Mouse (Mus musculus): Measurements from ENCODE around the gene Ankle2.

GRCm38 (mm10) chr5:110269141-110270101, 38.6 kb downstream of the Ankle2 start, which contains the start of gene Pgam5:
- TF ChIP-seq BHLHE40 (IDR thresholded peaks at IDR 0.05; ENCODE audit: low read depth, low read length): peak; percentile 53; the same call in 1 of the 2 replicates
- peak; percentile 93 for TF ChIP-seq POLR2A (IDR thresholded peaks at IDR 0.05; ENCODE audit: low read depth, low read length)
- no peak for TF ChIP-seq EP300 (IDR thresholded peaks at IDR 0.05; ENCODE audit: low read length)
- TF ChIP-seq CTCF (conservative IDR thresholded peaks at IDR 0.05 in 1 of 2, IDR thresholded peaks at IDR 0.05 in 1 of 2; ENCODE audit: low read depth in 2 of 2, low read length in 2 of 2): peak; percentile 36 to 82; a peak in 3 of 4 replicates
- TF ChIP-seq HCFC1 (IDR thresholded peaks at IDR 0.05; ENCODE audit: low read depth, low read length): peak; percentile 86
- TF ChIP-seq MEF2A (IDR thresholded peaks at IDR 0.05; ENCODE audit: borderline replicate concordance, low read depth, low read length): peak; percentile 59; the same call in 1 of the 2 replicates
- TF ChIP-seq ELF1 (IDR thresholded peaks at IDR 0.05; ENCODE audit: low read depth, low read length): peak; percentile 96
- peak; percentile 91 for TF ChIP-seq MAZ (IDR thresholded peaks at IDR 0.05; ENCODE audit: low read depth, low read length)
- TF ChIP-seq NRF1 (IDR thresholded peaks at IDR 0.05; ENCODE audit: low read depth, low read length): peak; percentile 25; the same call in 1 of the 2 replicates
- TF ChIP-seq JUN (IDR thresholded peaks at IDR 0.05; ENCODE audit: insufficient read depth, low read depth, low read length): no peak
- no peak; the same call in 1 of the 2 replicates for TF ChIP-seq POLR2AphosphoS2 (IDR thresholded peaks at IDR 0.05; ENCODE audit: low read depth, low read length)
- TF ChIP-seq USF2 (conservative IDR thresholded peaks at IDR 0.05; ENCODE audit: low read depth, low read length): no peak
- no peak for TF ChIP-seq UBTF (IDR thresholded peaks at IDR 0.05; ENCODE audit: low read depth, low read length)
- peak; percentile 35; the same call in 1 of the 2 replicates for TF ChIP-seq ZNF384 (IDR thresholded peaks at IDR 0.05; ENCODE audit: low read depth, low read length)
